In genomic region chr5:17877044-17877443, GRCm38 (mm10) we compare ENCODE assay signal across 13 mouse cellular contexts. TPM values are rescaled to one million over a fixed set of nuclear protein-coding genes. Genes with fewer than 3 reads are reported as not detected.
DNase-seq lines count a peak whose midpoint lies in the region; ATAC-seq and TF ChIP-seq lines count a peak whose summit lies in the region.
"Had no signal": no experiment of that assay in that cellular context is flagged by ENCODE, and none has a peak within 500 bp of the region (broad histone marks: within the 10 kb centered on the region; RNA-seq: fewer than 3 reads in every experiment).

No protein-coding gene starts in this region.

- 57% methylated on average over 7 of the region's 7 CpGs for WGBS in kidney, adult 2 months
- WGBS in liver, embryonic 16.5 days (ENCODE audit: insufficient replicate concordance), result 30% methylated on average over 7 of the region's 7 CpGs

- H3K27ac ChIP-seq in kidney, adult 2 months (ENCODE audit: insufficient read depth, low read depth, low read length), result peak overlapping the region; percentile 84
- peak overlapping the region; percentile 71 for H3K27ac ChIP-seq in MEL (ENCODE audit: control insufficient read depth, low read depth, low read length)
- H3K27ac ChIP-seq in embryonic fibroblast, embryonic 13.5 days (ENCODE audit: insufficient read depth, low read length), result 0 out of 2 replicates have a peak overlapping the region, but pooled peaks have one; percentile 18
- no peak overlapping the region for H3K27ac ChIP-seq in liver, embryonic 16.5 days (ENCODE audit: low read length)
- H3K27ac ChIP-seq: embryonic facial prominence, embryonic 15.5 days; hindbrain, embryonic 13.5 days; kidney, postnatal 0 days; limb, embryonic 13.5 days had no signal

- H3K79me2 ChIP-seq in MEL (ENCODE audit: control insufficient read depth, insufficient read depth, low read length, poor library complexity), result no peaks in the 10 kb centered on the region

- H3K4me1 ChIP-seq in kidney, adult 2 months (ENCODE audit: control insufficient read depth, insufficient read depth, low read length), result peaks cover 5% of the 10 kb centered on the region
- peaks cover 0 to 7% of the 10 kb centered on the region in 2 experiments; a peak in 2 of 4 replicates for H3K4me1 ChIP-seq in MEL (ENCODE audit: control insufficient read depth in 1 of 2, insufficient read depth in 2 of 2, low read length in 2 of 2)
- H3K4me1 ChIP-seq in embryonic fibroblast, embryonic 13.5 days (ENCODE audit: control insufficient read depth, insufficient read depth, low read length), result no peaks in the 10 kb centered on the region
- H3K4me1 ChIP-seq in liver, embryonic 16.5 days (ENCODE audit: control insufficient read depth, low read depth, low read length), result peaks cover 3% of the 10 kb centered on the region; the same call in 1 of the 2 replicates
- H3K4me1 ChIP-seq: embryonic facial prominence, embryonic 15.5 days; hindbrain, embryonic 13.5 days had no signal

- TF ChIP-seq RAD21 in MEL (IDR thresholded peaks at IDR 0.05; ENCODE audit: low read depth, low read length), result no peak

- H3K36me3 ChIP-seq in kidney, adult 2 months (ENCODE audit: control insufficient read depth, insufficient read depth, low read length), result no peaks in the 10 kb centered on the region
- peaks cover 0 to 5% of the 10 kb centered on the region in 2 experiments; a peak in 2 of 4 replicates for H3K36me3 ChIP-seq in MEL (ENCODE audit: control insufficient read depth in 1 of 2, insufficient read depth in 2 of 2, low read length in 2 of 2)
- H3K36me3 ChIP-seq in liver, embryonic 16.5 days (ENCODE audit: control insufficient read depth, insufficient read depth), result no peaks in the 10 kb centered on the region
- H3K36me3 ChIP-seq: embryonic facial prominence, embryonic 15.5 days; hindbrain, embryonic 13.5 days; limb, embryonic 13.5 days had no signal

- H3K9me3 ChIP-seq in MEL (replicated peaks; ENCODE audit: insufficient read depth, low read length), result no peaks in the 10 kb centered on the region
- H3K9me3 ChIP-seq in liver, embryonic 16.5 days (replicated peaks; ENCODE audit: control insufficient read depth, low read length), result no peaks in the 10 kb centered on the region
- H3K9me3 ChIP-seq: embryonic facial prominence, embryonic 15.5 days; hindbrain, embryonic 13.5 days; limb, embryonic 13.5 days had no signal

- TF ChIP-seq POLR2A in kidney, adult 2 months (IDR thresholded peaks at IDR 0.05; ENCODE audit: low read depth, low read length), result no peak
- no peak for TF ChIP-seq POLR2A in MEL (IDR thresholded peaks at IDR 0.05; ENCODE audit: control insufficient read depth in 1 of 2, insufficient read depth in 1 of 2, low read depth in 1 of 2, low read length in 2 of 2, poor library complexity in 1 of 2)
- no peak for TF ChIP-seq POLR2A in embryonic fibroblast, embryonic 13.5 days (IDR thresholded peaks at IDR 0.05; ENCODE audit: low read depth, low read length)

- no peak for TF ChIP-seq CTCF in kidney, adult 2 months (conservative IDR thresholded peaks at IDR 0.05; ENCODE audit: insufficient read depth, insufficient read length, low read depth, low read length)
- TF ChIP-seq CTCF in MEL (IDR thresholded peaks at IDR 0.05 in 2 of 3, conservative IDR thresholded peaks at IDR 0.05 in 1 of 3; ENCODE audit: control insufficient read depth in 1 of 3, insufficient read depth in 1 of 3, low read depth in 2 of 3, low read length in 3 of 3, poor library complexity in 1 of 3, severe bottlenecking in 1 of 3), result no peak
- no peak for TF ChIP-seq CTCF in embryonic fibroblast, embryonic 13.5 days (IDR thresholded peaks at IDR 0.05; ENCODE audit: borderline replicate concordance, insufficient read depth, low read length)

- H3K4me2 ChIP-seq in liver, embryonic 16.5 days (ENCODE audit: low read depth, low read length), result no peak overlapping the region
- H3K4me2 ChIP-seq: embryonic facial prominence, embryonic 15.5 days; hindbrain, embryonic 13.5 days; limb, embryonic 13.5 days had no signal

- H3K27me3 ChIP-seq in kidney, adult 2 months (replicated peaks; ENCODE audit: control insufficient read depth, insufficient read depth, low read length), result no peaks in the 10 kb centered on the region
- no peaks in the 10 kb centered on the region for H3K27me3 ChIP-seq in MEL (ENCODE audit: control insufficient read depth in 1 of 2, insufficient read depth in 2 of 2, low read length in 2 of 2)
- H3K27me3 ChIP-seq in liver, embryonic 16.5 days (ENCODE audit: control insufficient read depth, insufficient read depth, low read depth, low read length), result no peaks in the 10 kb centered on the region
- H3K27me3 ChIP-seq: embryonic facial prominence, embryonic 15.5 days; hindbrain, embryonic 13.5 days; limb, embryonic 13.5 days had no signal

- DNase-seq in kidney, adult 2 months, result no peak
- DNase-seq in kidney, postnatal 14 days, result no peak
- peak; percentile 16 for DNase-seq in MEL (ENCODE audit: low read depth, low spot score)
- no peak for DNase-seq in kidney, adult 18-20 months
- DNase-seq: cerebellum, adult 11 months; midbrain, embryonic 14.5 days had no signal

- peak; percentile 62 for ATAC-seq in liver, embryonic 16.5 days (ENCODE audit: low read depth)
- ATAC-seq in CD4-positive, CD25-positive, alpha-beta regulatory T cell, adult 4 months, result no peak

- H3K9ac ChIP-seq in MEL (ENCODE audit: control insufficient read depth, low read depth, low read length, poor library complexity, severe bottlenecking), result peak overlapping the region; percentile 25
- H3K9ac ChIP-seq in liver, embryonic 16.5 days (ENCODE audit: low read depth, low read length), result no peak overlapping the region
- H3K9ac ChIP-seq: embryonic facial prominence, embryonic 15.5 days; hindbrain, embryonic 13.5 days; limb, embryonic 13.5 days had no signal

- H3K4me3 ChIP-seq in kidney, adult 2 months (ENCODE audit: insufficient read depth, low read depth, low read length), result no peak overlapping the region
- 0 out of 4 replicates have a peak overlapping the region, but pooled peaks of 1 of the 2 experiments have one; percentile 28 for H3K4me3 ChIP-seq in MEL (ENCODE audit: control insufficient read depth in 1 of 2, insufficient read depth in 1 of 2, low read depth in 2 of 2, low read length in 2 of 2)
- H3K4me3 ChIP-seq in embryonic fibroblast, embryonic 13.5 days (ENCODE audit: insufficient read depth, low read length), result no peak overlapping the region
- no peak overlapping the region for H3K4me3 ChIP-seq in liver, embryonic 16.5 days (ENCODE audit: low read depth, low read length)
- H3K4me3 ChIP-seq: embryonic facial prominence, embryonic 15.5 days; hindbrain, embryonic 13.5 days; limb, embryonic 13.5 days had no signal

- TF ChIP-seq EP300 in MEL (IDR thresholded peaks at IDR 0.05; ENCODE audit: low read depth in 1 of 2, low read length in 2 of 2), result peak; percentile 39 to 67; a peak in 2 of 4 replicates

TF ChIP-seq in MEL, 35 proteins besides CTCF, POLR2A, EP300 and RAD21 (continues in another document):
- TF ChIP-seq GATA1 (IDR thresholded peaks at IDR 0.05; ENCODE audit: low read depth, low read length), result no peak
- no peak for TF ChIP-seq E2F4 (IDR thresholded peaks at IDR 0.05; ENCODE audit: borderline replicate concordance, low read depth, low read length)
- TF ChIP-seq BHLHE40 (IDR thresholded peaks at IDR 0.05; ENCODE audit: borderline replicate concordance, low read depth, low read length), result no peak
- TF ChIP-seq MXI1 (IDR thresholded peaks at IDR 0.05; ENCODE audit: low read depth, low read length), result no peak; the same call in 1 of the 2 replicates
- no peak for TF ChIP-seq TAL1 (IDR thresholded peaks at IDR 0.05; ENCODE audit: low read length)
- TF ChIP-seq USF2 (IDR thresholded peaks at IDR 0.05; ENCODE audit: borderline replicate concordance in 1 of 2, insufficient read depth in 1 of 2, low read depth in 1 of 2, low read length in 2 of 2), result no peak
- TF ChIP-seq ELF1 (IDR thresholded peaks at IDR 0.05; ENCODE audit: low read depth, low read length), result no peak
- peak; percentile 53 for TF ChIP-seq ZNF384 (IDR thresholded peaks at IDR 0.05; ENCODE audit: low read depth, low read length)
- no peak for TF ChIP-seq MEF2A (IDR thresholded peaks at IDR 0.05; ENCODE audit: extremely low read depth, insufficient replicate concordance, low read depth, low read length, poor library complexity, severe bottlenecking)
- TF ChIP-seq MAFK (IDR thresholded peaks at IDR 0.05; ENCODE audit: borderline replicate concordance, low read depth, low read length), result 0 out of 2 replicates have a peak, but pooled peaks have one; percentile 8
- no peak for TF ChIP-seq NELFE (IDR thresholded peaks at IDR 0.05; ENCODE audit: low read depth, low read length)
- no peak for TF ChIP-seq ZMIZ1 (IDR thresholded peaks at IDR 0.05; ENCODE audit: low read depth, low read length)
- TF ChIP-seq JUND (IDR thresholded peaks at IDR 0.05; ENCODE audit: low read depth, low read length), result no peak
- TF ChIP-seq UBTF (IDR thresholded peaks at IDR 0.05; ENCODE audit: borderline replicate concordance, insufficient read depth, low read depth, low read length), result no peak
- TF ChIP-seq MAX (IDR thresholded peaks at IDR 0.05; ENCODE audit: low read length), result no peak
- no peak for TF ChIP-seq MAZ (IDR thresholded peaks at IDR 0.05; ENCODE audit: low read depth, low read length)
- no peak for TF ChIP-seq SMC3 (IDR thresholded peaks at IDR 0.05; ENCODE audit: low read depth, low read length)
- TF ChIP-seq POLR2AphosphoS5 (IDR thresholded peaks at IDR 0.05; ENCODE audit: borderline replicate concordance, low read depth, low read length), result no peak
- peak; percentile 69 for TF ChIP-seq RCOR1 (IDR thresholded peaks at IDR 0.05; ENCODE audit: low read depth, low read length)
- TF ChIP-seq POLR2AphosphoS2 (IDR thresholded peaks at IDR 0.05; ENCODE audit: low read length), result no peak
- no peak for TF ChIP-seq ZC3H11A (IDR thresholded peaks at IDR 0.05; ENCODE audit: low read depth, low read length)
- peak; percentile 58 for TF ChIP-seq TCF12 (IDR thresholded peaks at IDR 0.05; ENCODE audit: low read depth, low read length)
- TF ChIP-seq HCFC1 (IDR thresholded peaks at IDR 0.05; ENCODE audit: low read depth, low read length), result no peak
- no peak for TF ChIP-seq KAT2A (conservative IDR thresholded peaks at IDR 0.05; ENCODE audit: low read depth, low read length)
- no peak for TF ChIP-seq TBP (IDR thresholded peaks at IDR 0.05; ENCODE audit: low read depth, low read length)

RNA-seq across cellular contexts. Expression of gene Cd36, which starts 11.6 kb away (rescaled TPM):
- polyA plus RNA-seq in kidney, adult 2 months (2012; rRNA removed), result 41.4 and 43.8 TPM in 2 replicates
- total RNA-seq in MEL (2012; rRNA removed), result 0.13 and 0.19 TPM in 2 replicates
- under 1 TPM in 1 of 2 experiments, not detected in 1; 0.07 TPM for polyA plus RNA-seq in MEL (2012; ENCODE audit: insufficient read depth in 1 of 2, insufficient read length in 2 of 2, low read depth in 1 of 2, low replicate concordance in 2 of 2, missing spikeins in 1 of 2)
- 1.0 and 4.2 TPM in 2 replicates for polyA plus RNA-seq in embryonic fibroblast, embryonic 13.5 days (2011; ENCODE audit: insufficient read length, low read depth, missing spikeins)
- 36.8 and 40.2 TPM in 2 replicates for polyA plus RNA-seq in liver, embryonic 16.5 days (2015; fragmentation: Nextera tagmentation; extraction: Ambion mirVana)
- under 1 TPM in 1 of 2 experiments, not detected in 1; 0.24 TPM for polyA plus RNA-seq in CD4-positive, CD25-positive, alpha-beta regulatory T cell, adult 4 months (2017; shearing (Covaris generic))
